Mouse (Mus musculus) testis, adult 2 months (tissue): ENCODE measurements around the gene Ubr4. TPM values are rescaled to one million over a fixed set of nuclear protein-coding genes. Genes with fewer than 3 reads are reported as not detected.
A peak's percentile ranks its signal among the peaks of the same experiment; 100 is the strongest.

ENCODE experiments used
- H3K27ac ChIP-seq: fragments of 200-500 bp; 2 replicates; pipeline ENCODE4 v1.5.1; 2012; ENCODE audit warnings: low read depth, low read length; ENCODE audit not compliant: control insufficient read depth, insufficient read depth
- H3K27me3 ChIP-seq: fragments of 200-500 bp; 2 replicates; pipeline ENCODE4 v1.6.1; 2012; ENCODE audit warnings: mild to moderate bottlenecking, low read length, moderate library complexity; ENCODE audit not compliant: control insufficient read depth, insufficient read depth
- H3K36me3 ChIP-seq: fragments of 200-500 bp; 2 replicates; pipeline ENCODE4 v1.6.1; 2012; ENCODE audit warnings: mild to moderate bottlenecking, low read length; ENCODE audit not compliant: control insufficient read depth, insufficient read depth
- H3K4me1 ChIP-seq: fragments of 200-500 bp; 2 replicates; pipeline ENCODE4 v1.6.1; 2012; ENCODE audit warnings: low read length; ENCODE audit not compliant: control insufficient read depth, insufficient read depth
- H3K4me3 ChIP-seq: fragments of 200-500 bp; 2 replicates; pipeline ENCODE4 v1.5.1; 2012; ENCODE audit warnings: low read depth, mild to moderate bottlenecking, low read length, moderate library complexity, mixed read lengths; ENCODE audit not compliant: control insufficient read depth
- CTCF ChIP-seq: fragments of 200-500 bp; IDR thresholded peaks from 2 replicates; pipeline ENCODE4 v1.5.1; 2012; ENCODE audit warnings: low read depth, mild to moderate bottlenecking, inconsistent platforms, low read length, moderate library complexity; ENCODE audit not compliant: control insufficient read depth, insufficient read depth, insufficient replicate concordance
- POLR2A ChIP-seq: fragments of 200-500 bp; IDR thresholded peaks from 2 replicates; pipeline ENCODE4 v1.6.1; 2012; ENCODE audit warnings: low read depth, mild to moderate bottlenecking, inconsistent platforms, low read length, moderate library complexity; ENCODE audit not compliant: control insufficient read depth
- polyA plus RNA-seq: library from polyadenylated mRNA; depleted of rRNA; stranded (reverse); fragments of >200 nt; gene quantifications from 2 replicates; pipeline ENCODE4 v1.2.3, GENCODE M21; 2012

The Ubr4 gene
- polyA plus RNA-seq, 1 experiment, result 312 TPM

DNA sequence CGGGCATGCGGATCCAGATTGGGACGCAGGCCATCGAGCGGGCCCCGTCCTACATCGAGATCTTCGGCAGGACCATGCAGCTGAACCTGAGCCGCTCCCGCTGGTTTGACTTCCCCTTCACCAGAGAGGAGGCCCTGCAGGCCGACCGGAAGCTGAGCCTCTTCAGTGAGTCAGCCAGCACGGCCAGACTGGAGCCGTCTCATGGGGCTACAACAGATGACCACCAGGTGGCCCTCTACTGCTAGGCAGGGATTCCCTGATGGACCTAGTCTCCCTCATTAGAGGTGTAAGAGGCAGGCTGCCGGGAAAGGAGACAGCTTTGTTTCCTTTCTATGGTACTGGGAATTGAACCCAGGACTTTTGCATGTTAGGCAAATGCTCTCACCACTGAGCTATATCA is 77.8 kb downstream of the Ubr4 start:
- Histone ChIP-seq H3K27me3 (no peaks in the 10 kb centered on the region), H3K36me3 (peaks cover 24% of the 10 kb centered on the region), H3K4me3 (peak overlapping the region; percentile 60), H3K27ac (0 out of 2 replicates have a peak overlapping the region, but pooled peaks have one; percentile 1), H3K4me1 (no peaks in the 10 kb centered on the region; the same call in 1 of the 2 replicates)
- TF ChIP-seq POLR2A (no peak), CTCF (peak; percentile 42; the same call in 1 of the 2 replicates)

DNA sequence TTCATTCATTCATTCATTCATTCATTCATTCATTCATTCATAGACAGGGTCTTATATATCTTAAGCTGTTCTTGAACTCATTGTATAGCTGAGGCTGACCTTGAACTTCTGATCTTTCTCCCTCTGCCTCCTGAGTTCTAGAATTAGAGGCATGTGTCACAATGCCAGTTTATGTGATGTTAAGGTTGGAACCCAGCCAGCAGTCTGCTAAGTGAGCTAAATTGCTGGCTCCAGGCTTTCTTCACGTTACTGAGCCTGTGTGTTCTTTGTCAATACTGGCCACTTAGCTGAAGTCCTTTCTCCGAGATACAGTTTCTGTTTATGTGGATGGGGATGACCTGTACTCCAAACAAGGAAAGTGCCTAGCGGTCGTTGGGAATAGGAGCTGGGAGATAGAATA is 78.5 kb downstream of the Ubr4 start:
- Histone ChIP-seq H3K27me3 (no peaks in the 10 kb centered on the region), H3K4me1 (no peaks in the 10 kb centered on the region; the same call in 1 of the 2 replicates), H3K36me3 (peaks cover 24% of the 10 kb centered on the region), H3K27ac (peak overlapping the region; percentile 61), H3K4me3 (peak overlapping the region; percentile 60; the same call in 1 of the 2 replicates)
- TF ChIP-seq POLR2A (no peak), CTCF (no peak)

DNA sequence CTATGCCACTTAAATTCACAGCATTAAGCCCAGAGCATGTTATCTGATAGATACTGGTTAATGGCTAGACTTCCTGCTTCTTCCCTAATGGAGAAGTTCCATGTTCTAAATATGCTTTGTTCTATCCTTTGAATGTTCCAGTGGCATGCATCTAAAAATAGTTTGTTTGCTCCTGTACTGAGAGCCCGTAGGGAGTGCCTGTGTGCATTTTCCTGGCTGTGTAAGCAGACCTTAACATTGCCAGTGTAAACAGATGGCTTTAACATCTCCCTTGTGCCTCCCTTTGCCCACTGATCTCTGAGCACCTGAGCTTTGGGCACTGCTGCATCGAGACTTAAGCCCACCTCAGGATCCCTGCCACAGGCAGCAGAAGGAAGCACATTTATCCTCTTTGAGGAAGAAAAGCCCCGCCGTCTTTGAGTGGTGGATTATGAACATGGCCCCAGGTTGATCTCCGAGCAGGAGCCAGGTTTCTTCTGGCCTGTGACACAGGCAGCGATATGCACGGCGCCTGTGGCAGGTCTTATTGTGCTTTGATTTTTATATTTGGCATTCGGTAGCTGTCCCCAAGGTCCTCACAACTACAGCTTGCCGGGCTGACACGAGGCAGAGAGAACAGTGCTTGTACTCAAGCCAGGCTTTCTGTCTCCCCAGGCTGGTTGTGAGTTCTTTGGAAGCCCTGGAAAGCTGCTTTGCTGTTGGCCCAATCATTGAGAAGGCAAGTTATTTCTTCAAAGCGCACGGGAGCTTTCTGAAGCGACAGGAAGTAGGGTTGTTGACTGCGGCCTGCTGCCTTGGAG is 80.8 kb downstream of the Ubr4 start:
- no peaks in the 10 kb centered on the region for H3K27me3 ChIP-seq
- H3K4me3 ChIP-seq, result peak overlapping the region; percentile 48
- no peak overlapping the region for H3K27ac ChIP-seq
- no peaks in the 10 kb centered on the region; the same call in 1 of the 2 replicates for H3K4me1 ChIP-seq
- H3K36me3 ChIP-seq, result peaks cover 16% of the 10 kb centered on the region
- TF ChIP-seq POLR2A (no peak), CTCF (no peak)

DNA sequence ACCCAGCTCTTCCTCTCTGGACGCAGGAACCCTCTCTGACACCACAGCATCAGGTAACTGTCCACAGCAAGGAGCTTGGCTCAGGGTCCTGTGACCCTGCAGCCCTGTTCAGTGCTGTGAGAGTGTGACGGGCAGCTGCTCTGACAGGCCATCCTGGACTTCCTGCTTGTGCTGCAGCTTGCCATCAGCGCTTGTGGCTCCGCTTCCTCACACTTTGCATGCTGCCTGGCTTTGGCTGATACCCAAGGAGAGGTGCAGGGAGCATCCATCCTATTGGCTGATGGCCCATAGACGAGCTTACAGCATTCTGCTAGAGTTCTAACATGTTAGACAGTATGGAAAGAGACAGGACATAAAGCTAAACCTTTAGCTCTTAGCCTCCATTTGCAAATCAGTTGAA is 88.8 kb downstream of the Ubr4 start:
- no peak overlapping the region for H3K4me3 ChIP-seq
- TF ChIP-seq POLR2A, result no peak
- no peak for TF ChIP-seq CTCF
- no peak overlapping the region for H3K27ac ChIP-seq
- H3K36me3 ChIP-seq, result no peaks in the 10 kb centered on the region; the same call in none of the 2 replicates
- no peaks in the 10 kb centered on the region for H3K4me1 ChIP-seq
- no peaks in the 10 kb centered on the region for H3K27me3 ChIP-seq

DNA sequence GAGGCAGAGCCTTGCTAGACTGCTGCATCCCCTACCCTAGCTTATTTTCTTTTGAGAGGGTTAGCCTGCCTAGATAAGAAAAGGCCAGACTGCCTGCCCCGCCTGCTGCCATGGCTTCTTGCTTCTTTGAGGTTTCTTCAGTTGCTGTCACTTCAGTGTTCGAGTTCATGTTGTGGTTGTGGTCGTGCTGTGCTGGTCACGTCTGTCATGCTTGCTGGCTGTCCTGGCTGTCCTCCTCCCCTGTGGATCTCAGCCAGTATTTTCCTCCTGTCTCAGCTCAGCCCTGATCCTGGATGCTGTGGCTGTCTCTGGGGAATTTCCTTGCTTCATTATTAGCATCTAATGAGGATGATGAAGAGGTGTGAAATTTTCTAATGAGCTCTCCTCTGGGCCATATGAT is 89.4 kb downstream of the Ubr4 start:
- H3K36me3 ChIP-seq, result no peaks in the 10 kb centered on the region; the same call in none of the 2 replicates
- H3K4me1 ChIP-seq, result no peaks in the 10 kb centered on the region
- no peaks in the 10 kb centered on the region for H3K27me3 ChIP-seq
- H3K27ac ChIP-seq, result no peak overlapping the region
- H3K4me3 ChIP-seq, result no peak overlapping the region
- TF ChIP-seq CTCF (no peak), POLR2A (no peak)

DNA sequence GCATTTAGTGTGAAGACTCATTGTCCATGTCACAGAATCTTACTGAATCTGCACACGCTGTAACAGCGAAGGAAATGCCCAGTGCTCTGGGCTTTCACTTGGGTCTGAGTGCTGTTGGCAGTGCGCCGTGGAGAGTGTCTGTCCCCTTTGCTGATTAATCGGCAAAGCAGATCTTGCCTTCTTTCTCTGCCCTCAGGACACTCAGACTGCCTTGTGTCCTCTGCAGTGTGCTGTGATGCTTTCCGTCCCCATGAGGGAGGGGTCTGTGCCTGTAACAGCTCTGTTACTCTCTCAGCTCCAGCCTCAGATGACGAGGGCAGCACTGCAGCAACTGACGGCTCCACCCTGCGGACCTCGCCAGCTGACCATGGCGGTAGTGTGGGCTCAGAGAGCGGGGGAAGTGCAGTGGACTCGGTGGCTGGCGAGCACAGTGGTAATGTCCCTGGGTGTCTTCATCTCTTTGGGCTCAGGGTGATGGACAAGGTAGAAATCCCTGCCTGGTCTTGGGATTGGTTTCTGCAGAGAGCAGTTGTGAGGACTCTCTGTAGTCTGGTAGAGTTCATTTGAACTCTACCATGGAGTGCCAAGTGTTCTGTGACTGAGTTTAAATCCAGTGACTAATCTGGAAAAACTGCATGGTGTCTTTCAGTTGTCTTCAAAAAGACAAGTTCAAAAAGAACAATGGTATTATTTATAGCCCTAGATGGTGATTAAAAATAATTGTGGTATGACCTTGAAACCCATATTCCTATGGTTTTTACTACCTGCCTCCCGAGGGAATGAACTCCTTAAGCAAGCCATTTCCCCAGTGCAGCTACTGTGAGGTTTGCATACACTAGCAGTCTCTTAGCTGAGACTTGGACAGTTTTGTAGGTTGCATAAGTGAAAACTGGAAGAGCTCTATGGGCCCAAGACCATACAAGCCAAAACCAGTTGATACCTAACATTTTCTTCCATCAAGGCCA is 90.3 kb downstream of the Ubr4 start:
- Histone ChIP-seq H3K27me3 (no peaks in the 10 kb centered on the region), H3K4me3 (no peak overlapping the region), H3K4me1 (no peaks in the 10 kb centered on the region), H3K36me3 (no peaks in the 10 kb centered on the region; the same call in none of the 2 replicates), H3K27ac (no peak overlapping the region)
- TF ChIP-seq CTCF, result no peak
- TF ChIP-seq POLR2A, result no peak

DNA sequence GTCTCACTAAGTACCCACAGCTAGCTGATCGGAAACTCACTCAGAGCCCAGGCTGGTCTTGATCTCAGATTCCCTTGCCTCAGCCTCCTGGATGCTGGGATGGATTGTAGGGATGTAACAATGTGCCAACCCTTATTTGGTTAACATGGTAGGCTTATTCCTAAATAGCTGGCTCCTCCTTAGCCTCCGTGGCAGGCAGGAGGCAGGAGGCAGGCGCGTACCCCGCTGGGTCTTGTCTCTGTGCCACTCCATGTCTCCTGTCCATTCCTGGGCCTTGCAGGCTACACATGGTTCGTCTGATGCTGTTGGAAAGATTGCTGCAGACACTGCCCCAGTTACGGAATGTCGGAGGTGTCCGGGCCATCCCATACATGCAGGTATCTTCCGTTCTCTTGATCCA is 91.9 kb downstream of the Ubr4 start:
- TF ChIP-seq CTCF, result no peak
- TF ChIP-seq POLR2A, result no peak
- Histone ChIP-seq H3K27ac (no peak overlapping the region), H3K27me3 (no peaks in the 10 kb centered on the region), H3K4me3 (no peak overlapping the region), H3K4me1 (no peaks in the 10 kb centered on the region; the same call in 1 of the 2 replicates), H3K36me3 (no peaks in the 10 kb centered on the region; the same call in none of the 2 replicates)
